Mouse (Mus musculus): Measurements from ENCODE around the gene Mrpl45.

- TF ChIP-seq CTCF (IDR thresholded peaks at IDR 0.05; ENCODE audit: borderline replicate concordance, extremely low read depth, insufficient read depth, insufficient read length) (no peak), POLR2A (IDR thresholded peaks at IDR 0.05; ENCODE audit: borderline replicate concordance, extremely low read depth, insufficient read depth, insufficient read length, poor library complexity, severe bottlenecking) (no peak)
Observed at GRCm38 (mm10) chr11:97365556-97365955, 50.0 kb downstream of the Mrpl45 start.

Measured in brain, embryonic 14.5 days (tissue).